Mouse (Mus musculus) heart, adult 11 months (tissue): ENCODE measurements around the gene Psmd1.

Experiments used
- DNase-seq: peaks from one replicate; pipeline ENCODE4 v3.0.0; 2022

The Psmd1 gene

GRCm38 (mm10) chr1:86062523-86062922 lies 1.7 kb upstream of the Psmd1 start:
- no peak for DNase-seq

DNA sequence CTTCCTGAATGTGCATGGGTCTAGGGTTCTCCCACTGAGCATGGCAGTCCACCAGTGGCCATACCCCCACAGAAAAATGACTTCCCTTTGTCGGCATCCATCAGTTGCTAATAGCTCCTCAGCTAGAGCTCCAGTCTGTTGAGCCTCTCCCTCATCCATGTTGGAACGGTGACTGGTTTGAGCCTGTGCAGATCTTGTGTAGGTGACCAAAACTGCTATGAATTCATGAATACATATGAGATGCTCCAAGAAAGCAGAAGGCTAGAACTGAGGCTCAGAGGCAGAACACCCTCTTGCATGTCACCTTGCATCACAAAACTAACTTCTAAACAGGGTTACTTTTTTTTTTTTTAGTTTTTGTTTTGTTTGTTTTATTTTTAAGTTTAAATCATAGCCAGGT lies 12.4 kb downstream of the Psmd1 start:
- no peak for DNase-seq

DNA sequence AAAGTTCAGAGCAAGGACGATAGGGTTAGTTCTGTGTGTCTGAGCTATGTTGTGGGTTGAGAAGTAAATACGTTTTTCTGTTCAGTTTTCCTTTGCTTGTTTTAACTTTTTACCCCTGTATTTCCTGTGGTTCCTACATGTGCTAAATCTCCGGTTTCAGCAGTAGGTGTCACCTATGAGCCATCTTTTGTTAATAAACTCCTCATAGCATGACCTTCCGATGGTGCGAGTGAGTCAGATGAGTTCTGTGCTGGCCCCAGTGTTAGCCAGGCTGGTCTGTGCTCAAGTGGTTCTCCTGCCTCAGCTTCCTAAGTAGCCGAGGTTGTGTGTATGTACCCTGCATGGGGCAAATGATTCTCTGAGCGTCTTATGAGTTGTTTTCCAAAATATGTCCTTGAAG lies 30.2 kb downstream of the Psmd1 start:
- no peak for DNase-seq

DNA sequence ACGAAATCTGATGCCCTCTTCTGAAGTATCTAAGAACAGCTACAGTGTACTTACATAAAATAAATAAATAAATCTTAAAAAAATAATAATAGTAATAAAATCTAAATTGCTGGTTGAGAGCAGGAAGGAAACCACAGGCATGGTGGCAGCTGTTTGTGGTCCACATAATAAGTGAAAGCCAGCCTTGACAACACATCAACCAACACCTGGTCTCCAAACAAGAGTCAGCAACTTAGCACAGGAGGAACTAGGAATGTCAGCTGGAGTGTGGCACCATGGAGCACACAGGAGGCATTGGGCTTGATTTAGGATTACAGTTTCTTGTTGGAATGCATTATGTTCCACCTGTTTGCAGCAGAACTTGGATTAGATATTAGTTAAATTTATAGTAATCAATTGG lies 40.9 kb downstream of the Psmd1 start:
- no peak for DNase-seq

- DNase-seq, result peak; percentile 95
Measured at GRCm38 (mm10) chr1:86111779-86112178, 47.6 kb downstream of the Psmd1 start, which contains the start of gene Htr2b. Gene Htr2b, minus strand, starts transcription at chr1:86111970.

DNA sequence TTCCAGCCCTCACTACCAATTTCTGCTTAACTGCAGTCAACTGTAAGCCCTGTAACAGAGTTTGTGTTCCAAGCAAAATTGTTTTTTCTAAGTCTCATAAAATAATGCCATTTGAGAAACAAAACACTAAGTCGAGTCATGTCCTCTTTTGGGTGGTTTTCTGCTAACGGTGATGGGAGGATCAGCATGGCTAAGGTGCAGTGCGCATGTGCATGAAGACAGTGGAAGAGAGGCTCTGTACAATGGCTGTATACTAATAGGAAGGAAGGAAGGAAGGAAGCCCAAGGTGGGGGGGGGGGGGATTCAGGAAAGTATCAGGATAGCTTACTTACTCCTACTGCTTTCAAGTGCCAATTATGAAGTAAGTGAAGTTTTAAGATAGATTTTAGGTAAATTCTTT lies 50.0 kb downstream of the Psmd1 start:
- DNase-seq, result peak; percentile 91

DNA sequence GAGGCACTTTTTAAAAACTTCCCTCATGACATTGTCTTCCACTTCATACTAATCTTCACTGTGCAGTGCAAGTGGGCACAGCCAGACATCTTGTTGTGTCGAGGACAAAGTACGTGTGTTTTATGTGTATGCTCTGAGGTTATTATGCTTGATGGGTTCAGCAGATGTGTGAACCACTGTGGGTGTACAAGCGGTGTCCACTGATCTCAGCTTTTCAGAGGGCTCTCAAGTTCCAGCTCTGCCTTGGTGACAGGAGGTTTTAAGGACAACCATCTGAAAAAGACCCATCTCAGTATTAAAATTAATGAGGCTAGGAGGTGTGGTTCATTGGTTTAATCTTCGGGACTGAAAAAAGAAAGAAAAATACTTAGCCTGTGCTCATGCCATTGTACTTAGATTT lies 55.4 kb downstream of the Psmd1 start:
- DNase-seq, result peak; percentile 48

DNA sequence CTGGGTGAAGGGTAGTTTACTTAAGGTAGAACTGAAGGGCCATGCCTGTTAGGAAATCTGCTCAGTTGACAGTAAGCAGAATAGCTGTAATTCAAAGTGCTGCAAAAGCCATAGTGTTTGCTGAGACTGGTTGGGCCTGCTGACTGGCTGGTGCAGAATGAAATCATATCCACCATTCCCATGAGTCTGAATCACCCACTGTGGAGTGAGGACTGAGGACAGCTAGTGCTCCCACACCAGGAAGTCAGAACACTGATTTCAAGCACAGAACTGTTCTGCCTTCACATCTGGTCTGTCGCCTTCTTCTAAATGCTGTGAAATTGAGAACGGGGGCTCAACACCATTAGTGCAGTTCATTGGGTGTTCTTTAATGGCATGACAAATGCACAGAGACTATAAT lies 61.8 kb downstream of the Psmd1 start:
- no peak for DNase-seq

- DNase-seq, result no peak
Measured at GRCm38 (mm10) chr1:86133337-86133736, 69.2 kb downstream of the Psmd1 start, which contains the start of gene Gm21972. Gene Gm21972, plus strand, starts transcription at chr1:86133637.

DNA sequence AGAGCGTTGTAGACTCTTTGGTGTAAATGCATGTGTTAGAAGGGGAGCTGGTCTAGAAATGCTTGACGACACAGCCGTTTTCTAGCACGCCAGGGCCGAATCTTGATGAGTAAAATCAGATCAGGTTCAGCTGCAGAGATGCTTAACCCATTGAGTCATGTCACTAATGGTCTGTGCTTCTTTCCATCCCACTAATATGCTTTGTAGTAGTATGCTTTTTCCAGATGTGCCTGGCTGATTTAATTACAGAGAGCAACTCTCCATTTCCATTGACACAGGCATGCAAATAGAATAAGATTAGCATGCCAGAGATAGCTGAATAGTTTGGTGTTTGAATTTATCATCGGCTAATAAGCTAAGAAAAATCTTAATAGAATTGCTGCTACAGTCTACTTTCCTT lies 71.1 kb downstream of the Psmd1 start:
- DNase-seq, result no peak

DNA sequence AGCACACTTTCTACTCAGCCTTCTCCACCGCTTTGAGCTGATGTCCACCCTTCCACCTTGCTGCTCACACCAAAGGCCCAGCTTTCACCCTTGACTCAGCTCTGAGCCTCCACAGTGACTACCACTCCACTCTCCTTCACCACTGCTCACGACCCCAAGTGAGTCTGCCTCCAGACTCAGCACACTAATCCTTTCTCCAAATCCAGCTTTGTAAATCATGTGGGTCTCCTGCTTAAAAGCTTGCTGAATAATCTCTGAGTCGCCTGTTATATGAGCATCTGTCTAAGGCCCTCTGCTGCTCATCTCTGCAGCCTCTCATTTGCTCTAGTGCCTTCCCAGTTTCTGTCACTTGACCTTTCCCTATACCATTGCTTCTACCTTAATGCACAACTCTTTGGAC lies 76.9 kb downstream of the Psmd1 start:
- no peak for DNase-seq

GRCm38 (mm10) chr1:86143165-86143564 lies 79.0 kb downstream of the Psmd1 start:
- DNase-seq, result peak; percentile 96

GRCm38 (mm10) chr1:86144001-86144944 lies 80.1 kb downstream of the Psmd1 start:
- DNase-seq, result peak; percentile 94

- DNase-seq, result peak; percentile 57
Measured at GRCm38 (mm10) chr1:86146293-86146692, 82.1 kb downstream of the Psmd1 start.

DNA sequence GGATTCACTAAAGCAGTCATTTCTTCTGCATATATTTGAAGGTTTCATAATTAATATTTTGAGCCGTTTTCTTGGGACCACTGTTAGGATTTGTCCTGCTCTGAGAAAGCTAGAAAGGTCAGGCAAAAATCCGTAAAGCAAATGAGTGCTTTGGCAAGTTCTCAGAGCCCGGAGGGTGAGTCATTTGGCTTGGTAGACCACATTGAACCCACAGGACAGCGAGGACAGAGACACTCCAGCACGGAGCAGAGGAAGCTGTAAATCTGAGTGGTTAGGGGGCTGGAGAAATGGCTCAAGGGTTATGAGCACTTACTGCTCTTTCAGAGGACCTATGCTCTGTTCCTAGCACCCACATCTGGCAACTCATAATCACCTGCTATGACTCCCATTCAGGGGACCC lies 83.4 kb downstream of the Psmd1 start:
- DNase-seq, result no peak

GRCm38 (mm10) chr1:86148161-86148560 lies 84.0 kb downstream of the Psmd1 start:
- DNase-seq, result no peak

DNA sequence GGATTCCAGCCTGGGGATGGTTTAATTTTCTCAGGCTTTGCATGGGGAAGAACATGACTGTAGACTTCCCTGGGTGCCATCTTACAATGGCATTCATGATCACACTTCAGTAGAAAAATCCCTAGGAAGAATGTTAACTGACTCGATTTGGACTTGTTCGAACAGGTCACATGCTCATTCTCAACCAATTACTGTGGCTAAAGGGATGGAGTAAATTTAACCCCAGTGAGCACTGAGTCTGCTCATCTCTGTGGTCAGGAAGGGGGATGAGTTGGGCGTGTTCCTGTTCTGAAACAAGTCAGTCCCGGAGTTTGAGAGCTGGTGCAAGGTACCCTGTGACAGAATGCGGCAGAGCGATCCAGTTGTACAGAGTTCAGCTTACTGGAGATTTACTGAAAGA lies 86.7 kb downstream of the Psmd1 start:
- no peak for DNase-seq

DNA sequence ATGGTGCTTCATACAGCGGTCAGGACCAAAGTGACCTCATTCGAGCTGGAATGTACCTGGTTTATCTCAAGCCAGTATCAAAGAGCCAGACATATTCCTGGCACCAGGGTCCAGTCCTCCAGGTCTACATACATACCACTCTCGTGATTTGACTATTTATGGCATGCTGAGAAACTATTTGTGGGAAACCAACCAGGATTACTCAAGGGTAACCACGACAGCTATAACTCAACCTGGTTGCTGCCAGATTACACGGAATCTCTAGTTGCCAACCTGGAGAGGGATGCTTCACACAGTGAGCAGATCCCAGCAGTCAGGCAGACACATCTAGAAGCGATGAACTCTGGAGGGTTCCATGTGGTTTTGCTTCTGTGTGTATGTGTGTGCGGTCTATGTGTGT lies 87.2 kb downstream of the Psmd1 start:
- DNase-seq, result no peak

DNA sequence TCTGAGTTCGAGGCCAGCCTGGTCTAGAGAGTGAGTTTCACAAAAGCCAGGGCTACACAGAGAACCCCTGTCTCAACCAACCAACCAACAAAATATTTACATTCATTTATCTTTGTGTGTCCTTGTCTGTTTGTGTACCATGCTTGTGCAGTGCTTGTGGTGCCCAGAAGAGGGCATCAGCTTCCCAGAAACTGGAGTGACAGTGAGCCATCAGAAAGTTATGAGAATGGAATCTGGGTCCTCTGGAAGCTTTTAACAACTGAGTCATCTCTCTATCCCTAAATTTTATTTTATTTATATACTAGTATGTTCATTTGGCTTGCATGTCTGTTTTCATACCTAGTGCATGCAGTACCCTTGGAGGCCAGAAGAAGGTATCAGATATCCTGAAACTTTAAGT lies 88.4 kb downstream of the Psmd1 start:
- no peak for DNase-seq

DNA sequence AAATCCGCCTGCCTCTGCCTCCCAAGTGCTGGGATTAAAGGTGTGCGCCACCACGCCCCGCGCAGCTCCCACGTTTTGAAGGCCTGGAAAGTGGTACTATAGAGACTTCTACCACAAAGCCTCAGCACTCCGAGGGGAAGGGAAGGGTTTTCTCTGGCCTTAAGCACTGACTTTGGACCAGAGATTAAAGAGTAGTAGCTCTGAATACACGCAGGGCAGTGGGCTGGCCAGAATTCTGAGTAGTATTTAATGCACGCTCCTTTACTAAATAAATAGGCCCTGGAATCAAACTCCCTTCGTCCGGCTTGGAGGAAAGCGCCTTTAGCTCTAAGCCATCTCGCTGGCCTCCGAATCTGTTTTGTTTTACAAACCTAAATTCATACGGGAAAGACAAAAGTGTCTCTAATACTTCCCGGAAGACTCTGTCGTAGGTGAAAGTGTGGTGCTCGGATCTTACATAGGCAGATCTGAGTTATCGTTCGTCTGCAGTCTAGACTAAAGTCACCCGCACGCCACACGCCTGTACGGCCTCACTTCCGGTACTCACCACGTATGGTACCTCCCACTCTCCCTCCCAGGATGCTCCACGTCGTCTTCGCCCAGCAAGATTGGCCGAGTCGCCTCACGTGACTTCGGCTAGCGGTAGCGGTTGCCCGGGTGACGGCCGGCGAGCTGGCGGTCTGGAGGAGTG lies 90.1 kb downstream of the Psmd1 start, which contains the start of gene Armc9:
Gene Armc9, plus strand, starts transcription at position 648 of the 691 bp plus-strand sequence.
- peak; percentile 100 for DNase-seq

DNA sequence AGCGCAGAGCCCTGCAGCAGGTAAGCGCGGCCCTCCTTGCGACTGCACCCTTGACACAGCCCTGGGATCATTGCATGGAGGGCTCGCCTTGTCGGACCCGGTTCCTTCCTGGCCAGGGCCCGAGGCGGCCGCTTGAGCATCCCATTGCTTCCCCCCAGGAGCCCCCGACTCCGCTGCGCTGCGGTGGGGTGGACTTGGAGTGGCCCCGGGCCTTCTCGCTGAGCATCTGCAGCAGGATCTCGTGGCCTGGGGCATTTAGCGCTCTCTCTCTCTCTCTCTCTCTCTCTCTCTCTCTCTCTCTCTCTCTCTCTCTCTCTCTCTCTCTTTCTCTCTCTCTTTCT lies 90.6 kb downstream of the Psmd1 start:
- no peak for DNase-seq

DNA sequence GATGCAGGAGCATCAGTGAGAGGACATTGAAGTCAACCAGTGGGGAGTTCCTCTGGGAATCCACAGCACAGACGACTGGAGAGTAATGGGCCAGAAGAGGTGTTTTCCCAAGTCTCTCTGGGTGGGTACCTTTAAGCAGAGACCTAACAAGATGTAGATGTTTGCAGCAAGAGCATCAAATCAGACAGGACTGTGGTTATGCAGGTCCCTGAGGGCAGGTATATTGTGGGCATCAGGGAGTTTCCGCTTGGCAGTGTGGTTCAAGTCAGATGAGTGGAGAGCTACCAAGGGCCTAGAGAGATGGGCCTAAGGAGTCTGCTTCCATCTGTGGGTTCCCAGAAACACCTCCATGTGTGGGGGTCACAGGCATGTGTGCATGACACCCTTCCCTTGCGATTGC lies 91.9 kb downstream of the Psmd1 start:
- no peak for DNase-seq

DNA sequence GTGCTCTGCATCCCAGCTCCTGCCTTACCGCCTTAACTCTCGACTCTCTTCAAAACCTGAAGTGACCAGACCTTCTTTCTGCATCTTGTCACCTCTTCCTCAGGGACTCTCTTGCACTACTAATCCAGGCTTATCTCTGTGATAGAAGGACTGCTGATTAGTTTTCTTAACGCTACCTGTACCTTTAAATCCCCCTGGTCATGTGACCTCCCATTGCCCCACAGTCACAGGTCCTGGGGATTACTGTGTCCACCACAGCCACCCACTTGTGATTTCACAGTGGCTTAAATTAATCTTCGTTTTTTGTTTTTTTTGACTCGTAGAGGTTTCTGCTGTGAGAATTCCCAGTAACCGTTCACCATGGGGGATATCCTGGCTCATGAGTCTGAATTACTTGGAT lies 92.4 kb downstream of the Psmd1 start:
- no peak for DNase-seq

GRCm38 (mm10) chr1:86160059-86160458 lies 95.9 kb downstream of the Psmd1 start:
- no peak for DNase-seq
